Mouse (Mus musculus): Measurements from ENCODE around the gene Klhdc10.
"Not testable (repeated sequence)": the region's sequence is repeated elsewhere in the genome, so short reads cannot be mapped to it uniquely, and the experiment has no call there.

The Klhdc10 gene

DNA sequence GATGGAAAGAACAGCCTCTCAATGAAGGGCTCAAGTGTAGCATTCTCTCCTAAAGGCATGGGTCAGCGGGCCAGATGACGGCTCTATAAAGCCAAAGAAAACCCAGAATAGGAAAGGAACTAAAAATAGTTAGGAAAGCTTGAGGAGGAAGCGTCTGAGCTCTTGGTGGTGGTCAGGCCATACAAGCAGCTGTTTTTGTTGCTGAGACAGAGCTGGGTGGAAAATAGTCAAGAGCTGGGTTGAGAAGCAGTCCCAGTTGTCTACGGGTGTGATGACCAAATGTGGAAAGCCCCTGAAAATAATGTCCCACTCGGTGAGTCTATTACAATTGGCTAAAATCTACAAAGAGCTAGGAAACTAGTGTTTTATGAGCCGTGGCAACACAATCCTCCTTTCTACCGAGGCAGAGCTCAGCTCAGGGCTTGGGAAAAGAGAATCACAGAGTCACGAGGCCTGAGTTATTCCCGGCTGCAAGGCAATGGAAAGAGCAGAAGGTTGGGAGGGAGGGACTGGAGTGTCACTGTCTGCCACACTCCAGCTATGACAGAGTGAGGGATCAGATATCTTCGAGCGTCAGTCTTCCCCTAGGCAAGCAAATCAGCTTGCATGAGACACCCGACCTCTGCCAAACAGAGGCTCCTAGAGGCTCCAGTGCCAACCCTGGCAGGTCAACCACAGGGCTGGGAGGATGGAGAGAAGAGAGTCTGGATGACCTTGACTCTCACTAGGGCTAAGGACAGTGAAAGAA lies 41.7 kb upstream of the Klhdc10 start:
- Histone ChIP-seq H3K4me1 (replicated peaks; ENCODE audit: low read depth, low read length) (peaks cover 26% of the 10 kb centered on the region), H3K27me3 (ENCODE audit: insufficient read depth, low read length) (no peaks in the 10 kb centered on the region), H3K4me3 (replicated peaks; ENCODE audit: low read length) (no peak overlapping the region), H3K36me3 (ENCODE audit: insufficient read depth, low read length) (peaks cover 16% of the 10 kb centered on the region), H3K9me3 (ENCODE audit: low read length) (0 out of 2 replicates have a peak, but pooled peaks cover 3% of the 10 kb centered on the region)
- TF ChIP-seq CTCF (conservative IDR thresholded peaks at IDR 0.05; ENCODE audit: low read length) (no peak), POU5F1 (IDR thresholded peaks at IDR 0.05; ENCODE audit: borderline replicate concordance, low read length) (no peak), NANOG (IDR thresholded peaks at IDR 0.05; ENCODE audit: borderline replicate concordance, low read length) (no peak)

DNA sequence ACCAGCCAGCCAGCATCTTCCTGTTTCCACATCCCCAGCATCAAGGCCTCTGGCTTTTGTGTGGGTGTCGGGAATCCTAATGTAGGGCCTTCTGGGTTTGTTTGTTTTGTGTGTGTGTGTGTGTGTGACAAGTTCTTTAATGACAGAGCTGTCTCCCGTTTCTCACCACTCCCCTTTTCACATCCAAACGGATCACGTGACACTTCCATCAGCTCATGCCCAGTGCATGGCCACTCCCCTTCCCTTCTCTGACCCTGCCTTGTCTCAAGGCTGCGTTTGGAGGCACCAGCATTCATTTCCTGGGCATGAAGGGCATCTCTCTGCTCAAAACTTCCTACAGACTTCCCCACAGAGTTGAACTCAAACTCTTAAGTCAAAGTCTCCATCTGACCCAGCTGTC lies 37.9 kb upstream of the Klhdc10 start:
- TF ChIP-seq CTCF (conservative IDR thresholded peaks at IDR 0.05; ENCODE audit: low read length) (no peak), NANOG (IDR thresholded peaks at IDR 0.05; ENCODE audit: borderline replicate concordance, low read length) (no peak), POU5F1 (IDR thresholded peaks at IDR 0.05; ENCODE audit: borderline replicate concordance, low read length) (no peak)
- peaks cover 14% of the 10 kb centered on the region for H3K4me1 ChIP-seq (replicated peaks; ENCODE audit: low read depth, low read length)
- no peaks in the 10 kb centered on the region for H3K27me3 ChIP-seq (ENCODE audit: insufficient read depth, low read length)
- H3K9me3 ChIP-seq (ENCODE audit: low read length), result no peaks in the 10 kb centered on the region
- H3K36me3 ChIP-seq (ENCODE audit: insufficient read depth, low read length), result peaks cover 55% of the 10 kb centered on the region
- H3K4me3 ChIP-seq (replicated peaks; ENCODE audit: low read length), result no peak overlapping the region

DNA sequence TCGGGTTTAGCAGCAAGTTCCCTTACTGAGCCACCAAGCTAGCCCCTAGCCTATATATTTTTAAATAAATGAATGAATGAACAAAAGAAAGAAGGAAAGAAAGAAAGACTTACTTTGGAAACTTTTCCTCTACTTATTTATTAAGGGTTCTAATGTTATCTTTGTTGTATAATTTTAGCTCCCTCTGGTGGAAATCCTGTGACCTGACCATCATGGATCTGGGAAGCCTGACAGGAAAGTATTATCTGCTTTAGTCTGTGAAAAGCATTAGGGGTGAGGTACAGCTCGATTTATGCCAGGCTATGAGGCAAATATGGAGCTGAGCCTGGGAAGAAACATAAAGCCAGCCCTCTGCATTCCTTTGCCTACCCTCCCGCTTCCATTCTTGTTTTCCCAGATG lies 32.4 kb upstream of the Klhdc10 start:
- H3K4me3 ChIP-seq (replicated peaks; ENCODE audit: low read length), result no peak overlapping the region
- H3K4me1 ChIP-seq (replicated peaks; ENCODE audit: low read depth, low read length), result peaks cover 21% of the 10 kb centered on the region
- no peaks in the 10 kb centered on the region for H3K9me3 ChIP-seq (ENCODE audit: low read length)
- TF ChIP-seq POU5F1 (IDR thresholded peaks at IDR 0.05; ENCODE audit: borderline replicate concordance, low read length), result no peak
- no peak for TF ChIP-seq CTCF (conservative IDR thresholded peaks at IDR 0.05; ENCODE audit: low read length)
- no peak for TF ChIP-seq NANOG (IDR thresholded peaks at IDR 0.05; ENCODE audit: borderline replicate concordance, low read length)
- H3K36me3 ChIP-seq (ENCODE audit: insufficient read depth, low read length), result peaks cover 97% of the 10 kb centered on the region
- H3K27me3 ChIP-seq (ENCODE audit: insufficient read depth, low read length), result no peaks in the 10 kb centered on the region

DNA sequence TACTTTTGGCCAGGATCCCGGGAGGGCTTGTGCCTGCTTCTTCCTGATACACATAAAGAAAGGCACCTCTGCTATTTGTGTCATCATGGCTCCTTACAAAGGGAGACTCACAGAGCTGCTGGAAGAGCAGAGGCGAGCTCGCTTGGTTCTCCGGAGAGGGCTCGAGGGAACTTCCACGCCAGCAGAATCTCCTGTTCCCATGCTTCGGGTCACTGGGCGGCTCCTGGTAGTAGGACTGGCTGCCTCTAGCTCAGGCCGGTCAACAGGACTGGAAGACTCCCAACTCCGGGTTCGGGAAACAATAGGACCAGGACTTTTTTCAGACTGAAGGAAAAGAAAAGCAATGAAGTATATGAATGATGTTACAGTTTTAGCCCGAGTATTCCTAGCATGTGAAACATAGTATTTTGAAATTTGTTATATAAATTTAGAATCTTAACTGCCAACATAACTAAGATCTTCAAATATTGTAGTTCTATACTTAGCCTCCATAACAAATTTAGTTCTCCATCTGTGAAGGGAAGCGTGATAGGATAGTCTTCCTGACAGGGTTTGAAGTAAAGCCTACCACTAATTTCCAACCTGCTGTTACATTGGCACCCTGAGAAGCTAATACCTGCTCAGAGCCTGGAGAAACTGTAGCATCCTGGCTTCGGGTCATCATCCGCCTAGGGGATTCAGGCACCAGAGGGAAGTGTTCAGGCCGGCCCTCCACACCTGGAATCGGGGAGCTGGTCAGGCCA lies 28.9 kb upstream of the Klhdc10 start:
- Histone ChIP-seq H3K27me3 (ENCODE audit: insufficient read depth, low read length) (no peaks in the 10 kb centered on the region), H3K36me3 (ENCODE audit: insufficient read depth, low read length) (peaks cover 99% of the 10 kb centered on the region), H3K4me1 (replicated peaks; ENCODE audit: low read depth, low read length) (peaks cover 42% of the 10 kb centered on the region), H3K4me3 (replicated peaks; ENCODE audit: low read length) (no peak overlapping the region), H3K9me3 (ENCODE audit: low read length) (no peaks in the 10 kb centered on the region)
- no peak for TF ChIP-seq CTCF (conservative IDR thresholded peaks at IDR 0.05; ENCODE audit: low read length)
- TF ChIP-seq NANOG (IDR thresholded peaks at IDR 0.05; ENCODE audit: borderline replicate concordance, low read length), result no peak
- TF ChIP-seq POU5F1 (IDR thresholded peaks at IDR 0.05; ENCODE audit: borderline replicate concordance, low read length), result no peak

DNA sequence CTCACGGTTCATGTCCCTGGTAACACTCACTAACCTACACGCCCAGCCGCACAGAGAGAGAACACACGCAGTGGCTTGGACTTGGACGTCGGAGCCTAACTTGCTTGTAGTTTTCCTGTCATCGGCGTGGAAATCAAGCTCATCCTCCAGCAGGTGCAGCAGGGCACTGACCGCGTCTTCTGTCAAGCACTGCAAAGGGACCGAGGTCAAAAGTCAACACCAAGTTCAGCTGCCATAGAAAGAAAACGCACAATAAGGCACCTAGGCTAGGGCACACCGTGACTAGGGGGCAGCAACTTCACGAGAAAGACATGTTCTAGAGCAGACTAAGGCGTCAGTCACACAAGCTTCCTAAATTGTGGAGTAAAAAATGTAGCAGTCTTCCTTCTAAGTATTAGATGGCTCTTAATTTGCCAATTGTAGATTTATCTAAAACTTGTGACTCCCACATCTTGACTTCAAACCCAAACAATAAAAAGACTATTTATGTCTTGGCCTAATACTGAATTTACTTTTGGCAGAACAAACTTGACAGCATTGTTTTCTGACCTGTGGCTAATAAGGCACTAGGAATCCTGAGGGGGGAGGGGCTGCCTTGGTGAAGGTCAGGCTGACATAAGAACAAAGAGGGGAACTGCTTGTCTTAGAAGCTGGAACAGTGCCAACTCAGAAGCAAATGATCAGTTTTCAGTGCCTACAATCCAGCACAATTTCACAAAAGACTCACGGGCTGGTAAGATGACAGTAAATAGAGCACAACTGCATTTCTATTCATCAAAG lies 26.7 kb upstream of the Klhdc10 start:
- Histone ChIP-seq H3K9me3 (ENCODE audit: low read length) (no peaks in the 10 kb centered on the region), H3K27me3 (ENCODE audit: insufficient read depth, low read length) (no peaks in the 10 kb centered on the region), H3K4me3 (replicated peaks; ENCODE audit: low read length) (no peak overlapping the region), H3K4me1 (replicated peaks; ENCODE audit: low read depth, low read length) (peaks cover 42% of the 10 kb centered on the region), H3K36me3 (ENCODE audit: insufficient read depth, low read length) (peaks cover 97% of the 10 kb centered on the region)
- TF ChIP-seq CTCF (conservative IDR thresholded peaks at IDR 0.05; ENCODE audit: low read length), result no peak
- no peak for TF ChIP-seq POU5F1 (IDR thresholded peaks at IDR 0.05; ENCODE audit: borderline replicate concordance, low read length)
- TF ChIP-seq NANOG (IDR thresholded peaks at IDR 0.05; ENCODE audit: borderline replicate concordance, low read length), result no peak

DNA sequence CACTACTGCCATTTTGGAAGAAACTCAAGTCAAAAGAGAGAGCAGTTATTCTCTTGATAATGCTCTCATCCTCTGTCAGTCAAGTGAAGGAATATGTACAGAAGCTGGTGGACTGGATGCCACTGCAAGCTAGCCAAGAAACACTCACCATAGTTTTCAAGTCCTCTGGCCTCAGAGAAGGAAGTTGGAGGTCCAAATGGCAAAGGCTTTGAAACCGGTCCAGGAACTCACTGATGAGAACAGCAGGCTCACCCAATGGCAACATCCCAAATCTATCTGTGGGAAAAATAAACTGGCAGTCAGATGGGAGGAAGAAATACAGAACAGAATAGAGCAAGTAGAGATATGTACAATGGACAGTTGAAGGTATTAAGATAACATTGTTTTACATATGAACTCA lies 25.9 kb upstream of the Klhdc10 start:
- Histone ChIP-seq H3K4me1 (replicated peaks; ENCODE audit: low read depth, low read length) (peaks cover 42% of the 10 kb centered on the region), H3K27me3 (ENCODE audit: insufficient read depth, low read length) (no peaks in the 10 kb centered on the region), H3K36me3 (ENCODE audit: insufficient read depth, low read length) (peaks cover 97% of the 10 kb centered on the region), H3K4me3 (replicated peaks; ENCODE audit: low read length) (no peak overlapping the region), H3K9me3 (ENCODE audit: low read length) (no peaks in the 10 kb centered on the region)
- no peak for TF ChIP-seq CTCF (conservative IDR thresholded peaks at IDR 0.05; ENCODE audit: low read length)
- TF ChIP-seq NANOG (IDR thresholded peaks at IDR 0.05; ENCODE audit: borderline replicate concordance, low read length), result no peak
- no peak for TF ChIP-seq POU5F1 (IDR thresholded peaks at IDR 0.05; ENCODE audit: borderline replicate concordance, low read length)

DNA sequence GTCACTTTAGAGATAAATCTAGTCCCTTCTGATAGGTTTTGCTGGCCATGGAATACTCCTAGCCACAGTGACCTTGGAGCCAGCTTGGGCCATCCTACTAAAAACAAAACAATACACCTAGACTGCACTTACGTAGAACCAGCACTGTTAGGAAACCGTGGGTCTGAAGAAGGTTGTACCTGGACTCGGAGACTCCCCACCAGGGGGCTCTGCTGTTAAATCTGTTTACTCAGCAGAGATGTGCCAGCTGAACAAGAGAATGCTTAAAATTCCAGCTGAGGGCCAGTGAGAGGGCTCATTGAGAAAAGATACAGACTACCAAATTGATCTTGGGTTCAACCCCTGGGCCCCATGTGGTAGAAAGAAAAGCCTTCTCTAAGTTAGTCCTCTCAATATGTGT lies 20.6 kb upstream of the Klhdc10 start:
- H3K36me3 ChIP-seq (ENCODE audit: insufficient read depth, low read length), result peaks cover 96% of the 10 kb centered on the region
- no peak overlapping the region for H3K4me3 ChIP-seq (replicated peaks; ENCODE audit: low read length)
- no peak for TF ChIP-seq POU5F1 (IDR thresholded peaks at IDR 0.05; ENCODE audit: borderline replicate concordance, low read length)
- peak; percentile 24 for TF ChIP-seq CTCF (conservative IDR thresholded peaks at IDR 0.05; ENCODE audit: low read length)
- TF ChIP-seq NANOG (IDR thresholded peaks at IDR 0.05; ENCODE audit: borderline replicate concordance, low read length), result no peak

DNA sequence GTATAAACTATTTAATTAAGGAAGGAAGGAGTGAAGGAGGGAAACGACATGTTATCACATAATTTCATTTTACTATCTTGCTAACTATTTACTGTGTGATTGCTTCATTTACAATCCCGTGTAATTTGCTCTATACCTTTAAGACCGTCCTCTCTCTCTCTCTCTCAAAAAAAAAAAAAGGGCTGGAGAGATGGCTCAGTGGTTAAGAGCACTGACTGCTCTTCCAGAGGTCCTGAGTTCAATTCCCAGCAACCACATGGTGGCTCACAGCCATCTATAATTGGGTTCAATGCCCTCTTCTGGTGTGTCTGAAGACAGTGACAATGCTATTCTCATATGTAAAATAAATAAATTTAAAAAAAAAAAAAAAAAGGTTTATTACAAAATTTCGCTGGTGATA lies 11.4 kb upstream of the Klhdc10 start:
- peaks cover 27% of the 10 kb centered on the region for H3K36me3 ChIP-seq (ENCODE audit: insufficient read depth, low read length)
- H3K4me3 ChIP-seq (replicated peaks; ENCODE audit: low read length), result peak overlapping the region; percentile 94
- peaks cover 10% of the 10 kb centered on the region for H3K4me1 ChIP-seq (replicated peaks; ENCODE audit: low read depth, low read length)
- H3K9me3 ChIP-seq (ENCODE audit: low read length); H3K27me3 ChIP-seq (ENCODE audit: insufficient read depth, low read length): not testable (repeated sequence)

More for the DNA sequence above, 20.6 kb upstream of the Klhdc10 start:
- Histone ChIP-seq H3K27me3 (ENCODE audit: insufficient read depth, low read length) (no peaks in the 10 kb centered on the region), H3K4me1 (replicated peaks; ENCODE audit: low read depth, low read length) (peaks cover 10% of the 10 kb centered on the region), H3K9me3 (ENCODE audit: low read length) (no peaks in the 10 kb centered on the region)

All from E14TG2a.4 (cell line).